Mouse (Mus musculus) urinary bladder, postnatal 25 days (tissue): ENCODE data around the gene Thra.

Source experiments
- DNase-seq: peaks from one replicate; pipeline ENCODE4 v3.0.0; 2022; ENCODE audit warnings: low spot score

The Thra gene

GRCm38 (mm10) chr11:98795714-98796514 is 55.5 kb downstream of the Thra start:
- peak; percentile 41 for DNase-seq

- peak; percentile 63 for DNase-seq
Measured at GRCm38 (mm10) chr11:98796515-98797216, 56.2 kb downstream of the Thra start.

DNA sequence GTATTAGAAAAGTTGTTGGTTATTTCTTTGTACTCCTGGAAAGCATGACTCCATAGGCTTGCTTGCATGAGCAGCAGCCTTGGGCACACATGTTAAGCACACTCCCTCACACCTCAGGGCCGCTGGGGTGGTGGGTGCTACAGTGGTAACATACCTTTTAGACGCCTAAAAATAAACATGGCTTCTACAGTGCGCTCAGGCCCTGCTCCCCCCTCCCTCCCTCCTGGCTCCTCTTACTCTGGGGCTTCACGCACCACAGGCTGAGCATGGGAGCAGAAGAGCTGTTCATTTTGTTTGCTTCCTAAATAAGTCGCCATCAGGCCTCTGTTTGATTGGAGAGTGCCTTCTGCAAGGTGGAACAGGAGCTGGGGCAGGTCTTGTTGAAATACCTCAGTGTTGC is 56.9 kb downstream of the Thra start:
- DNase-seq = no peak

DNA sequence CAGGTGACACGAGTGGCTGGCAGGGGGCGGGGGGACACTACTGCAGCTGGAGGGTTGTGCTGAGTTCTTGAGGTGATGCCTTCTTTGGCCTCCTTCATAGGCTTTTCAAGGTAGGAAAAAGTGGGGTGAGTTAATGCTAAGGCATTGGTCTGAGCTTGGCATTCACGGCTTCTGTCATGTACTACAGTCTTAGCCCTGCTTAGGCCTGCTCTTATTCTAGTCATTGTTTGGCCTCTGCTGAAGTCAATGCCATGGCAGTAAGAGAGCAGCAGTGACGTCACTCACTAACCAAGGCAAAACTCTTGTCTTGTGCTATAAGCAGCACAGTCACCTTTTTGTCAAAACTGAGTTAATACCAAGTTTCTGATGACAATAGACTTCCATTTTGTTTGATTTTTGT is 57.5 kb downstream of the Thra start:
- DNase-seq = no peak

GRCm38 (mm10) chr11:98804605-98805004 is 64.2 kb downstream of the Thra start, which contains the start of gene Casc3:
TSS of gene Casc3 (plus strand) at chr11:98804905.
- DNase-seq = no peak

- no peak for DNase-seq
Measured at GRCm38 (mm10) chr11:98808417-98808816, 68.0 kb downstream of the Thra start.

- DNase-seq = peak; percentile 94
Measured at GRCm38 (mm10) chr11:98809457-98810290, 69.2 kb downstream of the Thra start.

- no peak for DNase-seq
Measured at GRCm38 (mm10) chr11:98810686-98811085, 70.2 kb downstream of the Thra start.

- no peak for DNase-seq
Measured at GRCm38 (mm10) chr11:98816706-98817239, 76.3 kb downstream of the Thra start.
